In genomic region chr12:79611665-79612064, GRCm38 (mm10) we compare ENCODE assay signal across 11 mouse cellular contexts.
A peak's percentile ranks its signal among the peaks of the same experiment; 100 is the strongest.
DNase-seq lines count a peak whose midpoint lies in the region; ATAC-seq and TF ChIP-seq lines count a peak whose summit lies in the region.
"Had no signal": no experiment of that assay in that cellular context is flagged by ENCODE, and none has a peak within 500 bp of the region (broad histone marks: within the 10 kb centered on the region; RNA-seq: fewer than 3 reads in every experiment).

No protein-coding gene starts in this region.

- H3K9ac ChIP-seq in kidney, embryonic 15.5 days = no peak overlapping the region
- H3K9ac ChIP-seq in embryonic facial prominence, embryonic 15.5 days = no peak overlapping the region
- peak overlapping the region; percentile 65 for H3K9ac ChIP-seq in liver, embryonic 14.5 days (replicated peaks)
- H3K9ac ChIP-seq: forebrain, embryonic 13.5 days had no signal

- DNase-seq in kidney, postnatal 4 days = no peak
- DNase-seq in c-Kit-negative CD71-positive TER-119-positive erythroid progenitor cells, embryonic 14.5 days (ENCODE audit: low read depth, low spot score) = peak; percentile 53
- DNase-seq in liver, embryonic 14.5 days (ENCODE audit: low read depth in 3 of 3, low spot score in 3 of 3) = peak; percentile 62 to 70 (median 65)
- DNase-seq in thymus, adult 18-20 months = no peak
- DNase-seq in cerebellum, postnatal 4 days (ENCODE audit: low spot score in 2 of 2) = no peak
- no peak for DNase-seq in kidney, adult 11 months

- TF ChIP-seq EP300 in liver, embryonic 14.5 days (IDR thresholded peaks at IDR 0.05; ENCODE audit: low read depth) = peak; percentile 92

- no peak overlapping the region for H3K4me3 ChIP-seq in kidney, embryonic 15.5 days (replicated peaks)
- H3K4me3 ChIP-seq in embryonic facial prominence, embryonic 15.5 days (replicated peaks) = no peak overlapping the region
- no peak overlapping the region for H3K4me3 ChIP-seq in liver, embryonic 14.5 days (ENCODE audit: insufficient read depth in 1 of 2, low read depth in 2 of 2, low read length in 2 of 2)
- H3K4me3 ChIP-seq: forebrain, embryonic 13.5 days had no signal

- no peak overlapping the region for H3K4me2 ChIP-seq in kidney, embryonic 15.5 days
- no peak overlapping the region for H3K4me2 ChIP-seq in embryonic facial prominence, embryonic 15.5 days (replicated peaks)
- peak overlapping the region; percentile 79 for H3K4me2 ChIP-seq in liver, embryonic 14.5 days (ENCODE audit: low read depth)
- H3K4me2 ChIP-seq: forebrain, embryonic 13.5 days had no signal

- no peaks in the 10 kb centered on the region for H3K27me3 ChIP-seq in kidney, embryonic 15.5 days
- H3K27me3 ChIP-seq in embryonic facial prominence, embryonic 15.5 days = no peaks in the 10 kb centered on the region
- H3K27me3 ChIP-seq in liver, embryonic 14.5 days (ENCODE audit: control insufficient read depth, insufficient read depth, low read length) = no peaks in the 10 kb centered on the region
- H3K27me3 ChIP-seq: CH12.LX; forebrain, embryonic 13.5 days had no signal

- H3K36me3 ChIP-seq in kidney, embryonic 15.5 days = no peaks in the 10 kb centered on the region
- H3K36me3 ChIP-seq in embryonic facial prominence, embryonic 15.5 days = no peaks in the 10 kb centered on the region
- no peaks in the 10 kb centered on the region for H3K36me3 ChIP-seq in liver, embryonic 14.5 days (replicated peaks; ENCODE audit: control insufficient read depth, insufficient read depth, low read depth)

- H3K9me3 ChIP-seq in kidney, embryonic 15.5 days (replicated peaks) = no peaks in the 10 kb centered on the region
- no peaks in the 10 kb centered on the region for H3K9me3 ChIP-seq in embryonic facial prominence, embryonic 15.5 days (replicated peaks)
- H3K9me3 ChIP-seq in liver, embryonic 14.5 days (ENCODE audit: control insufficient read depth, low read length) = no peaks in the 10 kb centered on the region
- H3K9me3 ChIP-seq: forebrain, embryonic 13.5 days had no signal

- no peak for ATAC-seq in kidney, embryonic 15.5 days (replicated peaks; ENCODE audit: low FRiP score)
- ATAC-seq in embryonic facial prominence, embryonic 15.5 days (ENCODE audit: insufficient number of reproducible peaks, low FRiP score, low TSS enrichment, low read depth) = no peak
- ATAC-seq in liver, embryonic 14.5 days (ENCODE audit: insufficient read depth) = peak; percentile 55
- ATAC-seq: inflammation-experienced regulatory T-cells, adult 6 months had no signal

- H3K4me1 ChIP-seq in kidney, embryonic 15.5 days = peaks cover 58% of the 10 kb centered on the region
- peaks cover 56% of the 10 kb centered on the region for H3K4me1 ChIP-seq in embryonic facial prominence, embryonic 15.5 days
- peaks cover 39 to 43% of the 10 kb centered on the region in 2 experiments for H3K4me1 ChIP-seq in liver, embryonic 14.5 days (replicated peaks; ENCODE audit: control insufficient read depth in 2 of 2, insufficient read depth in 2 of 2, low read length in 1 of 2)

- H3K27ac ChIP-seq in kidney, embryonic 15.5 days = peak overlapping the region; percentile 81
- H3K27ac ChIP-seq in embryonic facial prominence, embryonic 15.5 days (replicated peaks) = peak overlapping the region; percentile 86
- peak overlapping the region; percentile 99 for H3K27ac ChIP-seq in liver, embryonic 14.5 days

- TF ChIP-seq CTCF in liver, embryonic 14.5 days (IDR thresholded peaks at IDR 0.05; ENCODE audit: low read depth) = no peak

- 90% methylated on average over 2 of the region's 2 CpGs for WGBS in kidney, embryonic 15.5 days
- WGBS in embryonic facial prominence, embryonic 15.5 days = 88% methylated on average over 2 of the region's 2 CpGs
- 13% methylated on average over 2 of the region's 2 CpGs for WGBS in liver, embryonic 14.5 days (ENCODE audit: insufficient replicate concordance)

Comparison
In these comparisons a context has a peak if more than half of its experiments do, and no peak if none do; other contexts are left out.
1. DNase-seq: peak in c-Kit-negative CD71-positive TER-119-positive erythroid progenitor cells, embryonic 14.5 days (single experiment) and liver, embryonic 14.5 days (3 of 3); none in kidney, postnatal 4 days (0 of 2), thymus, adult 18-20 months (0 of 2), cerebellum, postnatal 4 days (0 of 2) and kidney, adult 11 months (single experiment).
2. Peak in every context shown above with its lines, with median percentiles within 50 percentile points of each other: H3K27ac ChIP-seq.